Mouse (Mus musculus): Measurements from ENCODE around the gene Ddc. TPM values are rescaled to one million over a fixed set of nuclear protein-coding genes. Genes with fewer than 3 reads are reported as not detected.
A peak's percentile ranks its signal among the peaks of the same experiment; 100 is the strongest.

Ddc gene
- polyA plus RNA-seq, 1 experiment, result 3.4 TPM

GRCm38 (mm10) chr11:11794626-11795025 lies 103.3 kb downstream of the Ddc start:
- DNase-seq (ENCODE audit: low spot score), result no peak

GRCm38 (mm10) chr11:11788521-11788974 lies 109.4 kb downstream of the Ddc start:
- DNase-seq (ENCODE audit: low spot score), result peak; percentile 43

- DNase-seq (ENCODE audit: low spot score), result no peak
These were observed 112.5 kb downstream of the Ddc start for GRCm38 (mm10) chr11:11785457-11785856.

- DNase-seq (ENCODE audit: low spot score), result no peak
These were observed 116.2 kb downstream of the Ddc start for GRCm38 (mm10) chr11:11781728-11782127.

- no peak for DNase-seq (ENCODE audit: low spot score)
These were observed 119.6 kb downstream of the Ddc start for GRCm38 (mm10) chr11:11778345-11778744.

GRCm38 (mm10) chr11:11777796-11778195 lies 120.1 kb downstream of the Ddc start:
- DNase-seq (ENCODE audit: low spot score), result no peak

- DNase-seq (ENCODE audit: low spot score), result no peak
These were observed 120.7 kb downstream of the Ddc start for GRCm38 (mm10) chr11:11777246-11777645.

- DNase-seq (ENCODE audit: low spot score), result no peak
These were observed 121.1 kb downstream of the Ddc start for GRCm38 (mm10) chr11:11776822-11777174.

GRCm38 (mm10) chr11:11776071-11776821 lies 121.7 kb downstream of the Ddc start:
- DNase-seq (ENCODE audit: low spot score), result no peak

GRCm38 (mm10) chr11:11774893-11775292 lies 123.1 kb downstream of the Ddc start:
- DNase-seq (ENCODE audit: low spot score), result no peak

GRCm38 (mm10) chr11:11774384-11774783 lies 123.6 kb downstream of the Ddc start:
- no peak for DNase-seq (ENCODE audit: low spot score)

- DNase-seq (ENCODE audit: low spot score), result no peak
These were observed 125.7 kb downstream of the Ddc start for GRCm38 (mm10) chr11:11772196-11772595.

GRCm38 (mm10) chr11:11770691-11771090 lies 127.3 kb downstream of the Ddc start:
- no peak for DNase-seq (ENCODE audit: low spot score)

- DNase-seq (ENCODE audit: low spot score), result no peak
These were observed 128.7 kb downstream of the Ddc start for GRCm38 (mm10) chr11:11769281-11769680.

- no peak for DNase-seq (ENCODE audit: low spot score)
These were observed 129.9 kb downstream of the Ddc start for GRCm38 (mm10) chr11:11768057-11768456.

- no peak for DNase-seq (ENCODE audit: low spot score)
These were observed 131.2 kb downstream of the Ddc start for GRCm38 (mm10) chr11:11766736-11767135.

GRCm38 (mm10) chr11:11766105-11766504 lies 131.8 kb downstream of the Ddc start:
- DNase-seq (ENCODE audit: low spot score), result no peak

- no peak for DNase-seq (ENCODE audit: low spot score)
These were observed 132.5 kb downstream of the Ddc start for GRCm38 (mm10) chr11:11765414-11765813.

Other genes starting within 250 kb of the Ddc start
- gene Ikzf1, start 213.1 kb downstream of the Ddc start, polyA plus RNA-seq (2012; rRNA removed), result 3.5 and 3.9 TPM in 2 replicates
- gene Fignl1, start 89.2 kb downstream of the Ddc start, polyA plus RNA-seq (2012; rRNA removed), result 0.66 and 1.2 TPM in 2 replicates
- 38.2 and 39.6 TPM in 2 replicates for gene Grb10, start 140.5 kb upstream of the Ddc start, polyA plus RNA-seq (2012; rRNA removed)

Data from urinary bladder, adult 2 months (tissue).